Mouse (Mus musculus): ENCODE data around the gene A430078G23Rik.

DNA sequence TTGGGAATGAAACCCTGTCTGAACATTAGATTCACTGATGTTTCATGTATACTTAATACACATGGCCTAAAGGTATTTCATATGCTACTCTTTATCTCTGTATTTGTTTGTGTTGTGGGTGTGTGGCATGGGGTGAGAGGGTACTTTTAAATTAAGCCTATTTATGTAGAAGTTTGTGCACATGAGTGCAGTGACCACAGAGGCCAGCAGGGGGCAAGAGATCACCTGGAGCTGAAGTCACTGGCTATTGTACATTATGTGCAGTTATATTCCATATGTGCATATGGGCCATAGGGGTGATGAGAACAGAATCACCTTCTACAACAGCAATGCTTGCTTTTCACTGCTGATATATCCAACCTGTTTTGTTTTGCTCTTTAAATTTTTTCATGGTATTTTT is 22.5 kb downstream of the A430078G23Rik start:
- TF ChIP-seq POLR2A (IDR thresholded peaks at IDR 0.05; ENCODE audit: control insufficient read depth in 1 of 2, insufficient read depth in 1 of 2, low read depth in 1 of 2, low read length in 2 of 2, poor library complexity in 1 of 2) (no peak), MEF2A (IDR thresholded peaks at IDR 0.05; ENCODE audit: extremely low read depth, insufficient replicate concordance, low read depth, low read length, poor library complexity, severe bottlenecking) (no peak), ELF1 (IDR thresholded peaks at IDR 0.05; ENCODE audit: low read depth, low read length) (no peak), MYC (IDR thresholded peaks at IDR 0.05; ENCODE audit: low read depth, low read length) (no peak), MAFK (IDR thresholded peaks at IDR 0.05; ENCODE audit: borderline replicate concordance, low read depth, low read length) (no peak), CHD1 (IDR thresholded peaks at IDR 0.05; ENCODE audit: low read depth, low read length) (no peak), CTCF (IDR thresholded peaks at IDR 0.05 in 2 of 3, conservative IDR thresholded peaks at IDR 0.05 in 1 of 3; ENCODE audit: control insufficient read depth in 1 of 3, insufficient read depth in 1 of 3, low read depth in 2 of 3, low read length in 3 of 3, poor library complexity in 1 of 3, severe bottlenecking in 1 of 3) (peak; percentile 40 to 53 (median 50)), NELFE (IDR thresholded peaks at IDR 0.05; ENCODE audit: low read depth, low read length) (no peak), POLR2AphosphoS5 (IDR thresholded peaks at IDR 0.05; ENCODE audit: borderline replicate concordance, low read depth, low read length) (no peak), EP300 (IDR thresholded peaks at IDR 0.05; ENCODE audit: low read depth in 1 of 2, low read length in 2 of 2) (no peak), ZC3H11A (IDR thresholded peaks at IDR 0.05; ENCODE audit: low read depth, low read length) (no peak)
